Mouse (Mus musculus) neural tube, embryonic 11.5 days (tissue): ENCODE measurements around the gene Acsl3. TPM values are rescaled to one million over a fixed set of nuclear protein-coding genes. Genes with fewer than 3 reads are reported as not detected.

ENCODE experiments used
- ATAC-seq: fragments of 200-750 bp; cut with Nextera tagmentation; 2 replicates; pipeline ENCODE4 v1.8.0; 2017; ENCODE audit warnings: moderate number of reproducible peaks, mild to moderate bottlenecking, moderate TSS enrichment, moderate library complexity; ENCODE audit not compliant: insufficient read depth, low FRiP score, low TSS enrichment
- DNase-seq: peaks from one replicate; pipeline ENCODE4 v3.0.0-alpha.2; 2015; ENCODE audit warnings: low spot score
- H3K27ac ChIP-seq: fragments of 300-500 bp; sonication (generic); 2 replicates; pipeline ENCODE4 v1.5.1; 2014; ENCODE audit warnings: low read depth, mild to moderate bottlenecking, low read length
- H3K27me3 ChIP-seq: fragments of 300-500 bp; sonication (generic); 2 replicates; pipeline ENCODE4 v1.6.1; 2014; ENCODE audit warnings: mild to moderate bottlenecking, low read length, mixed read lengths; ENCODE audit not compliant: control insufficient read depth, insufficient read depth
- H3K36me3 ChIP-seq: fragments of 300-500 bp; sonication (generic); 2 replicates; pipeline ENCODE4 v1.6.1; 2014; ENCODE audit warnings: mild to moderate bottlenecking, low read length, moderate library complexity, mixed read lengths; ENCODE audit not compliant: control insufficient read depth, insufficient read depth
- H3K4me1 ChIP-seq: fragments of 300-500 bp; sonication (generic); 2 replicates; pipeline ENCODE4 v1.6.1; 2014; ENCODE audit warnings: low read length, mixed read lengths; ENCODE audit not compliant: control insufficient read depth, insufficient read depth
- H3K4me2 ChIP-seq: fragments of 300-500 bp; sonication (generic); 2 replicates; pipeline ENCODE4 v1.6.1; 2014; ENCODE audit warnings: low read depth, mild to moderate bottlenecking, moderate library complexity
- H3K4me3 ChIP-seq: fragments of 300-500 bp; sonication (generic); 2 replicates; pipeline ENCODE4 v1.5.1; 2014; ENCODE audit warnings: low read depth, low read length
- H3K9ac ChIP-seq: fragments of 300-500 bp; sonication (generic); 2 replicates; pipeline ENCODE4 v1.6.1; 2014; ENCODE audit warnings: mild to moderate bottlenecking, low read length
- H3K9me3 ChIP-seq: fragments of 300-500 bp; sonication (generic); 2 replicates; pipeline ENCODE4 v1.6.1; 2016; ENCODE audit warnings: low read length; ENCODE audit not compliant: control insufficient read depth
- WGBS: fragments of 180-500 bp; shearing (Covaris S2); extraction: QIAGEN DNeasy Blood & Tissue Kit; methylation state at CpG from one replicate; pipeline ENCODE4 v1.1.7; 2014; 5-methylcytosine and 5-hydroxymethylcytosine counted together
- polyA plus RNA-seq: library from polyadenylated mRNA; unstranded; fragments of >200 nt; fragmentation: Nextera tagmentation; extraction: Ambion mirVana; gene quantifications from 2 replicates; pipeline ENCODE4 v1.2.1, GENCODE M21; 2014

Acsl3 gene
- polyA plus RNA-seq: 99.9 and 104 TPM in 2 replicates

DNA sequence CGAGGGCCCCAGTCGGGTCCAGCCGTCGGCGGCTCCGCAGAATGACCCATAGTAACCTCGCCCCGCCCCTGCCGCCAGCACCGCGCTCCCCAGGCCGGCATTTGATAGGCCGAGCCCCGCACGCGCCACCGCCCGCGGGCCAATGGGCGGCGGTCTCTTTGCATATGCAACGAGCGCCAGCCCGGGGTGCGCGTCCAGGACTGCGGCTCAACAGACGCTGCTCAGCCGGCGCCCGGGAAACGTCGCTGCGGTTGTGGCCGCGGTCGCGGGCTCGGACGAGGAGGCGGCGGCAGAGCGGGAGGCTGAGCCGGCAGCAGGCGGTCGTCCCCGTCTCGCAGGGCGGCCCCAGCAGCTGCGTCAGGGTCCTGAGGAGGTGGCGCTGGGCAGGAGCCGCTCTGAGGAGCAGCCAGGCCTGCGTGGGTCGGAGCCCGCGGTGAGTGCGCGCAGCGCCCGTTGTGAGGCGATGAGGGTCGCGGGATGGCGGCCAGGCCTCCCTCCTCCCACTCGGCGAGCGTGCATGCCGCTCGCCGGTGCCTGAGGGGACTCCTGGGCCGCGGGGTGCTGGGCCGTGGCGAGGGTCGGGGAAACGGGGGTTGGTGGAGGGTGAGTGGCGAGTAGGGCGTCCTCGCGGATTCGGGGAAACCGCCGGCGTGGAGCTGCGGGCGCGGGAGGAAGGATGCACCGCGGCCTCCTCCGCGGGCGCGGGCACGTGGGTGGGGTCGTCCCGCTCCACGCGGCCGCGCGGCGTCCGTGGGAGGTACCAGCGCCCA lies at the start of gene Acsl3, which contains the start of gene Utp14b:
TSS of gene Acsl3 (plus strand) at position 155 of the 770 bp plus-strand sequence.
TSS of gene Utp14b (plus strand) at position 368 of the 770 bp plus-strand sequence.
- DNase-seq: peak; percentile 99
- Histone ChIP-seq H3K9me3 (no peaks in the 10 kb centered on the region), H3K4me2 (peak within 1 kb of the TSS; percentile 76), H3K27me3 (no peaks in the 10 kb centered on the region), H3K27ac (peak within 1 kb of the TSS; percentile 97), H3K9ac (peak within 1 kb of the TSS; percentile 96), H3K4me3 (peak within 1 kb of the TSS; percentile 97), H3K4me1 (peaks cover 13% of the 10 kb centered on the region), H3K36me3 (no peaks in the 10 kb centered on the region)
- under 1% methylated on average over 102 of the region's 104 CpGs for WGBS
- ATAC-seq: peak; percentile 100

DNA sequence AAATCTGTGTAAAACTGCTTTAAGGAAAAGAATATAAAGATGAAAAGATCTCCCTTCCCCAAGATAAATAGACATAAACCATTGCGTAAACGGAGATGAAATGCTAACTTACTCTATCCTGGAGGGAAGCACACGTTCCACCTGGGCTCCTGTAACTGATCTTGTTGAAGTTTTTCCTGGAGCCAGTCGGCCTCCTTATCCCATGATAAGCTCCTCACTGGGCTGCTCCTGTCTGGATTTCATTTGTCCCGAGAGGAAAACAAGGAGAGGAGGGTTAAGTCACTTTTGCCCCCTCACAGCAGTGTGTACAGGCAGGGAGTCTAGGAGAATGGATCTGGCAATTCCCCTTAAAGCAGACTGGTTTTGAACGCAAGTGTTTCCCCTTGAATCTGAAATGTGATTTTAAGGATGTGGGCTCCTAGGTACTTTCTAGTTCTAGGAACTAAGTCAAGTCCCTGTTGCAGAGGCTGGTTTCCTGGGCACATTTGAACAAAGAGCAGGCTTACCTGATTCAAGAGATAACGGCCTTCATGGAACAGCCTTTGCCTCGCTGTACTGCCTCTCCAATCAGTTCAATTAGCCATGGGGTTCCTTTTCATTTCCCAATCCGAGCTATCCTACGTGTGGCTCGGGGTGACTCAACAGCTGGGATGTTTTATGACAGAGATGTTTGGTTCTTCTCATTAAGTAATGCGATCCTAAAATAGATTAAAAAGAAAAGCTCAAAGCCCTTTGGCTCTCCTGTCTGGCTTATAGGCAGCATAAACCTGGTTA lies 48.3 kb upstream of the Acsl3 start:
- WGBS: 37% methylated on average over 12 of the region's 12 CpGs
- H3K27ac ChIP-seq: no peak overlapping the region
- ATAC-seq (no peak), DNase-seq (no peak)
- H3K27me3 ChIP-seq: no peaks in the 10 kb centered on the region
- H3K36me3 ChIP-seq: no peaks in the 10 kb centered on the region
- no peaks in the 10 kb centered on the region; the same call in 1 of the 2 replicates for H3K4me1 ChIP-seq
- H3K9me3 ChIP-seq: no peaks in the 10 kb centered on the region
- H3K4me3 ChIP-seq: no peak overlapping the region
- H3K9ac ChIP-seq: no peak overlapping the region
- H3K4me2 ChIP-seq: no peak overlapping the region

DNA sequence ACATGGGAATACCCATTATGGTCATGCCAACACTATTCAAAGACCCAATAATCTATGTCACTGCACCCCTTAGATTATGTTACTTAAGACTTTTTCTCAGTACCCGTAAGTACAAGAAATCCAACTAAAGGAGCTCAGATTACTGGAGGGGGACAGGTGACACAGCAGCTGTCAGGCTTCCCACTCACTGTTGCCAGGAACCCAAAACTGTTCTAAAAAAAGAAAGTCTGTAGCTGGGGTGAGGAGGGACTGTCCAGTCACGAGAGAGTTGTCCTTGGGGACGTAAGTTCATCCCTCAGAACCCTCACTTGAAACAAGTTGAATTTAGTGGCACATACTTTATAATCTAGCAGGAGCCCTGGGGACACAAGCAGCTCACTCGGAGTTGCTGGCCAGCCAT lies 46.6 kb upstream of the Acsl3 start:
- DNase-seq (no peak), ATAC-seq (no peak)
- H3K27me3 ChIP-seq: no peaks in the 10 kb centered on the region
- no peak overlapping the region for H3K27ac ChIP-seq
- no peaks in the 10 kb centered on the region for H3K9me3 ChIP-seq
- no peaks in the 10 kb centered on the region; the same call in 1 of the 2 replicates for H3K4me1 ChIP-seq
- H3K4me3 ChIP-seq: no peak overlapping the region
- no peak overlapping the region for H3K9ac ChIP-seq
- WGBS: 69% methylated on average over 4 of the region's 4 CpGs
- no peak overlapping the region for H3K4me2 ChIP-seq
- no peaks in the 10 kb centered on the region for H3K36me3 ChIP-seq

DNA sequence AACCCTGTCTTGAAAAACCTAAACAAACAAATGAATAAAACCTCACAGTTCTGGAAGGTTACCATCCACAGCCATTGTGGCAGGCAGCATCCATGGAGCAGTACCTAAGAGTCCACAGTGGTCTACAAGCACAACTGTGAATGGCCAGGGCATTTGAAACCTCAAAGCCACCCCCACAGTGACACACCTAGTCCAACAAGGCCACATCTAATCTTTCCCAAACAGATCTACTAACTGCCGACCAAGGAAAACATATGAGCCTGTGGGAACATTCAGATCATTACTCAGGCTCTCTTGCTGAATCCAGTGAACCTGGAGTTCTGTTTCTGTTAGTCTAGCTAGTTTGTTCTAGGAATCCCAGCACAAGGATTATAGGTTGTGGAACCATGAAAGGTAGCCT lies 44.7 kb upstream of the Acsl3 start:
- Histone ChIP-seq H3K36me3 (no peaks in the 10 kb centered on the region), H3K9me3 (no peaks in the 10 kb centered on the region), H3K27me3 (no peaks in the 10 kb centered on the region), H3K4me3 (no peak overlapping the region), H3K27ac (no peak overlapping the region), H3K4me2 (no peak overlapping the region), H3K4me1 (no peaks in the 10 kb centered on the region; the same call in 1 of the 2 replicates), H3K9ac (no peak overlapping the region)
- DNase-seq (no peak), ATAC-seq (no peak)
- WGBS: 87% methylated on average over 1 of the region's 1 CpGs

DNA sequence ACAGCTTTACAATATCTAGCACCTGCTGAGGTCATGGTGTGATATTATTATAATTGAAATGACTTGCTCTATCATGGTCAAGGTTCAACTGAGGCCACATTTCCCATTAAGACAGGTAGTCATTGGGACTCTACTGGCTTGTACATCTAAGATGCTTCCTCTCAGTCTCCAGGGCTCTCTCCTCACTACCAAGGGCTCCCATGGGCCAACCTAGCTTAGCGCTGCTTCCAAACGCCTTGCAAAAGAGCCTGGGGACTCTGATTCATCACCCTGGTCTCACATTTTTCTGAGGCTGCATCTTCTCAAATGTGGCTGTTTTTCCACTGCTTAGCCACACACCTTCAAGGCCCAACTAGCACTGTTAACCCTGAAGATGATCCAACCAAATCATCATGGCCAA lies 33.3 kb upstream of the Acsl3 start:
- no peak overlapping the region for H3K4me3 ChIP-seq
- 96% methylated on average over 2 of the region's 2 CpGs for WGBS
- H3K4me1 ChIP-seq: no peaks in the 10 kb centered on the region
- DNase-seq (no peak), ATAC-seq (no peak)
- no peaks in the 10 kb centered on the region for H3K27me3 ChIP-seq
- H3K4me2 ChIP-seq: no peak overlapping the region
- H3K9me3 ChIP-seq: no peaks in the 10 kb centered on the region
- H3K36me3 ChIP-seq: no peaks in the 10 kb centered on the region
- no peak overlapping the region for H3K9ac ChIP-seq
- H3K27ac ChIP-seq: no peak overlapping the region

DNA sequence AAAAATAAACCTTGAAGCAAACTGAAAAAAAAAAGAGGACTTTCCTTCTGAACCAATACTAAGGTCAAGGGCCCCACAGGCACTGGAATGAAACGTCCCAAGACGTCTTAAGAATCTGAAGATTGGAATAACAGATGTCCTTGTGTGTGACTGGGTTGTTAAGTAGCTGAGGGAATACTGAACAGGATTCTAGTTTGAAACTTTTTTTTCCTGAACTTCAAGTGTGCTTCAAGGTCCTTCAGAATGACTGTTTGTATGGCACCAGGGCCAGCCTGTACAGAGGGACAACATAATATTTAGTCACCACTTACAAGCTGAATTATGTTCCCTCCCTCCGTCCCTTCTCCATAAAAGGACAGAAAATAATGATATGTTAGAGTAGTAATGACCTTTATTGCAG lies 23.1 kb upstream of the Acsl3 start:
- Histone ChIP-seq H3K4me1 (no peaks in the 10 kb centered on the region), H3K4me3 (no peak overlapping the region), H3K27ac (no peak overlapping the region), H3K27me3 (no peaks in the 10 kb centered on the region), H3K4me2 (no peak overlapping the region), H3K9me3 (no peaks in the 10 kb centered on the region), H3K9ac (no peak overlapping the region), H3K36me3 (no peaks in the 10 kb centered on the region)
- no peak for DNase-seq
- WGBS: 68% methylated on average over 3 of the region's 3 CpGs
- no peak for ATAC-seq

DNA sequence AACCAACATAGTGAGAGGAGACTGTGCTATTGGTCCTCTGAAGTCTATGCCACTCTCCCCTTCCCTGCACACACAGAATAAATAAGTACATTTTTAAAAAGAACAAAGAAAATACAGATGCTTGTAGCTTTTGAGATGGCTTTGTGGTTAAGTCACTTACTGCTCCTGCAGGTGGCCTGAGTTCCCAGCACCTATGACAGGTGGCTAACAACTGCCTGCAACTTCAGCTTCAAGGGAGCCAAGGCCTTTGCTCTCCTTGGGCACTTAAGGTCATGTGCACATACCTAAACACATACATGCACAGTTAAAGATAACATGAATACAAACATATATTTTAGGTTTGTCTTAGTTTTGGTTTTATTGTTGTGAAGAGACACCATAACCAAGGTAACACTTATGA lies 16.8 kb upstream of the Acsl3 start:
- no peaks in the 10 kb centered on the region for H3K9me3 ChIP-seq
- H3K4me1 ChIP-seq: no peaks in the 10 kb centered on the region
- no peak overlapping the region for H3K27ac ChIP-seq
- DNase-seq (no peak), ATAC-seq (no peak)
- no peak overlapping the region for H3K4me3 ChIP-seq
- H3K27me3 ChIP-seq: no peaks in the 10 kb centered on the region
- no peaks in the 10 kb centered on the region for H3K36me3 ChIP-seq
- no peak overlapping the region for H3K4me2 ChIP-seq
- H3K9ac ChIP-seq: no peak overlapping the region

DNA sequence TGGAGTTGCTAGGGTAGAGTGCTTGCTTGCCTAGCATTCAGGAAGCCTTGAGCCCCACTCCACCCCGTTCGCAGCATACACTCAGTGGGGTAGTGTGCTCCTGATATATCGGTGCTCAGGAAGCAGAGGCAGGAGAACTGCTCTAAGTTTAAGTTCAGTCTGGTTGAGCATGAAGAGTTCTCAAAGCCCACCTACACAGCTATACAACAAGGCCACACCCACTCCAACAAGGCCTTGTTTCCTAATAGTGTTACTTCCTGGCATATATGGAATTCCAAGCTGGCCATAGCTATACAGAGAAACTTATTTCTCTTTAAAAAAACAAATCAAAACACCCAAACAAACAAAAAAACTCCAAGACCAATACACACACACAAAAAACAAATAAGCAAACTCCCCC lies 15.8 kb upstream of the Acsl3 start:
- H3K9ac ChIP-seq: no peak overlapping the region
- H3K27ac ChIP-seq: no peak overlapping the region
- no peak overlapping the region for H3K4me2 ChIP-seq
- no peaks in the 10 kb centered on the region for H3K9me3 ChIP-seq
- H3K4me3 ChIP-seq: no peak overlapping the region
- no peaks in the 10 kb centered on the region for H3K4me1 ChIP-seq
- no peaks in the 10 kb centered on the region for H3K36me3 ChIP-seq
- WGBS: 96% methylated on average over 3 of the region's 3 CpGs
- ATAC-seq (no peak), DNase-seq (no peak)
- H3K27me3 ChIP-seq: no peaks in the 10 kb centered on the region
